Mouse (Mus musculus) colon, adult 2 months (tissue): ENCODE data around the gene Zfp358. TPM values are rescaled to one million over a fixed set of nuclear protein-coding genes. Genes with fewer than 3 reads are reported as not detected.

Experiments used
- polyA plus RNA-seq: library from polyadenylated mRNA; depleted of rRNA; stranded (reverse); fragments of >200 nt; gene quantifications from 2 replicates; pipeline ENCODE4 v1.2.3, GENCODE M21; 2012; rRNA removed

Zfp358 gene
- polyA plus RNA-seq = 47.9 and 52.0 TPM in 2 replicates

GRCm38 (mm10) chr8:3492901-3493844 is at the start of gene Zfp358:
TSS of gene Zfp358 (plus strand) at chr8:3493138.

DNA sequence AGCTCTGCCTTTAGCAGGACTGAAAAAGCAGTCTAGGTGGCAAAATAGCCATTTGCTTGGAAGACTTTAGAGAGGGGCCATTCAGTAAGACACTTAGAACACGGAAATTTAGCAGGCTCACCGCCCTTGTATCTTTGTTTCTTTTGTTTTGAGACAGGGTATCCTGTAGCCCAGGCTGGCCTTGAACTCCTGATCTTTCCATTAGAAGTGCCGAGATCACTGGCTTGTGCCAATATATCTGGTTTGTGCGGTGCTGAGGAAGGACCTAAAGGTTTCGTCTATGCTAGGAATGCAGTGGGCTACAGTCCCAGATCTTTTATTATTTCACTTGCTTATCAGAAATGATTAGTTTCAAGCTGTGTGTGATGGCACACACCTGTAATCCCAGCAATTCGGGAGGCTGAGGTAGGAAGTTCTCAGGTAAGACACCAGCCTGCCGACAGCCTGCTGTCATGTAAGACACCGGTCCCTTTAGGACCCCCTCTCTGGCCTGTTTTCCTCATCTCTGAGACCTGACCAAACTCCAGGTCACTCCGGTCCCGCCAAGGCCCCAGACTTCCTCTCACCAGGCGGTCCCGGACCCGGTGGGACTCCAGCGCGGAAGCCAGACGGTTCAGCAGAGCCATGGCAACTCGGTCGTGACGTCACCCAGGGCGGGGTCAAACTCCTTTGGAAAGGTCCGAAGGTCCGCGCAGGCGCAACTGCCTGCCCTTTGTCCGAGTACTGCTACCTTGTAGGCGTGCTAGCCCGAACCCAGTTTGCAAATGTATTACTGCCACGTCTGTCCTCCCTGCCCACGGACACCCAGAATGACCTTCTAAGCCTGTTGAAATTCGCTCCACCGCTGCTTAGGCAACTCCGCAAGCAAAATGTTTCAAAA is 25.7 kb upstream of the Zfp358 start, which contains the start of gene Pex11g:
Gene Pex11g (minus strand): TSS at position 675 of the 880 bp plus-strand sequence.

DNA sequence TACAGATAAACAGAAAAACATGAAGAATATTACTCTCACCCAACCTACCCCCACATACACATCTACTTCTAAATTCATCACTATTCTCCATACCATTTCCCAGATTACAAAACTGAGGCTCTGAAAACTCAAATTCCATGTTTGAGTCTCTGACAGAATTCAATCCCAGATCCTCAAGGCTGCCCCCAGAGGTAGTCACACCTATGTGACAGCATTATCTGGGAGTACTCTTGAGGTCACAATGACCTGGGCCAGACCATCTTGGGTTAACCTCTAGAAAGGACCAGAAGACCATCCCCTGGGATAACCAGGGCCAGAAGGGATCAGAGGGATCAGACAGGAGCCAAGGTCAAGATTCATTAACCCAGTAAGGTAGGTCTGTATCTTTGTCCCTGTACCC is 22.4 kb upstream of the Zfp358 start, which contains the start of gene Tex45:
Gene Tex45 (plus strand): TSS at position 301 of the 400 bp plus-strand sequence.

GRCm38 (mm10) chr8:3500235-3501090 is 7.5 kb downstream of the Zfp358 start, which contains the start of gene Mcoln1:
TSS of gene Mcoln1 (plus strand) at chr8:3500457.

DNA sequence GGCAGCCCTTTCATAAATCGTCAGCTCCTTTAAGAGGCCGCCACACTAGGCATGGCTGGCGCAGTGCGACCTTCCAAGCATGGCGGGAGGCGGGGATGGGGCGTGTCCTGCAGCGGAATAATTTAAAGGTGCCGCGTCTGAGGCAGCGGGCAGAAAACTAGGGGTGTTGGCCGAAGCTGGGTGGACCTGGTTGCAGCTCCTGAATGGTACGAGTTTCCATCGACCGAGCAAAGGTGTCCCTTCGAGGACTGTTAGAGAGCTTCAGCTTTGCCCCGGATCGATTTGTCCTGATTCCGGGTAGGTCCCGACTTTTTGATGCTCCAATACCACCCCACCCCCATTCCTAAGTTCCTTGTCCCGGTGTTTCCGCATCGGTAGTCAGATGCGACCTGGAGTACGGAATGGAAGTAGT is 22.3 kb downstream of the Zfp358 start, which contains the start of gene Pnpla6:
Gene Pnpla6 (plus strand): TSS at position 125 of the 412 bp plus-strand sequence.

Other genes starting within 250 kb of the Zfp358 start
- gene Insr, start 213.5 kb upstream of the Zfp358 start, polyA plus RNA-seq = 25.5 and 28.2 TPM in 2 replicates
- gene A430078G23Rik, start 139.7 kb upstream of the Zfp358 start, polyA plus RNA-seq = 1.3 and 1.6 TPM in 2 replicates
- gene Arhgef18, start 100.1 kb upstream of the Zfp358 start, polyA plus RNA-seq = 61.7 and 63.8 TPM in 2 replicates
- 14.6 and 17.2 TPM in 2 replicates for gene Pex11g, start 25.5 kb upstream of the Zfp358 start, polyA plus RNA-seq
- gene Tex45, start 22.3 kb upstream of the Zfp358 start, polyA plus RNA-seq = 0.19 TPM in 1 of 2 replicates, not detected in the other
- gene Mcoln1, start 7.3 kb downstream of the Zfp358 start, polyA plus RNA-seq = 326 and 619 TPM in 2 replicates
- 73.1 and 77.5 TPM in 2 replicates for gene Pnpla6, start 22.2 kb downstream of the Zfp358 start, polyA plus RNA-seq
- 0.12 and 4.0 TPM in 2 replicates for gene C330021F23Rik, start 74.9 kb downstream of the Zfp358 start, polyA plus RNA-seq
- gene Camsap3, start 94.2 kb downstream of the Zfp358 start, polyA plus RNA-seq = 93.5 and 97.2 TPM in 2 replicates
- gene Xab2, start 128.2 kb downstream of the Zfp358 start, polyA plus RNA-seq = 48.7 and 54.3 TPM in 2 replicates
- 3.6 and 4.7 TPM in 2 replicates for gene Pet100, start 128.4 kb downstream of the Zfp358 start, polyA plus RNA-seq
- not detected in 2 replicates for gene Pcp2, start 132.4 kb downstream of the Zfp358 start, polyA plus RNA-seq
- gene Stxbp2, start 137.8 kb downstream of the Zfp358 start, polyA plus RNA-seq = 222 and 231 TPM in 2 replicates
- 3.7 and 5.5 TPM in 2 replicates for gene Retn, start 162.6 kb downstream of the Zfp358 start, polyA plus RNA-seq
- gene Mcemp1, start 172.6 kb downstream of the Zfp358 start, polyA plus RNA-seq = 0.33 and 0.41 TPM in 2 replicates
- gene Fcor, start 179.2 kb downstream of the Zfp358 start, polyA plus RNA-seq = 0.50 and 4.1 TPM in 2 replicates
- gene Trappc5, start 183.2 kb downstream of the Zfp358 start, polyA plus RNA-seq = 25.1 and 37.8 TPM in 2 replicates
- 1.3 and 1.8 TPM in 2 replicates for gene Fcer2a, start 201.0 kb downstream of the Zfp358 start, polyA plus RNA-seq
- not detected in 2 replicates for gene Clec4g, start 227.5 kb downstream of the Zfp358 start, polyA plus RNA-seq